Mouse (Mus musculus): ENCODE results near the gene Zfand2b.

Zfand2b gene

GRCm38 (mm10) chr1:75214886-75215285 lies 46.4 kb downstream of the Zfand2b start:
- peak; percentile 87 for DNase-seq

GRCm38 (mm10) chr1:75215785-75216184 lies 47.3 kb downstream of the Zfand2b start:
- peak in 1 of 2 experiments; percentile 42 for DNase-seq

- peak in 1 of 2 experiments; percentile 55 for DNase-seq
Measured at GRCm38 (mm10) chr1:75216797-75217585, 48.5 kb downstream of the Zfand2b start.

- DNase-seq, result no peak
Measured at GRCm38 (mm10) chr1:75217893-75218226, 49.4 kb downstream of the Zfand2b start.

GRCm38 (mm10) chr1:75218227-75219001 lies 50.0 kb downstream of the Zfand2b start:
- DNase-seq, result peak in 1 of 2 experiments; percentile 59

- peak; percentile 94 to 96 for DNase-seq
Measured at GRCm38 (mm10) chr1:75219078-75219477, 50.6 kb downstream of the Zfand2b start.

GRCm38 (mm10) chr1:75219531-75219930 lies 51.1 kb downstream of the Zfand2b start, which contains the start of gene Tuba4a:
TSS of gene Tuba4a (minus strand) at chr1:75219865.
- peak; percentile 36 to 66 for DNase-seq
